Mouse (Mus musculus): ENCODE measurements around the gene Tnrc6b. TPM values are rescaled to one million over a fixed set of nuclear protein-coding genes. Genes with fewer than 3 reads are reported as not detected.
"Not testable (repeated sequence)": the region's sequence is repeated elsewhere in the genome, so short reads cannot be mapped to it uniquely, and the experiment has no call there.

The Tnrc6b gene
- total RNA-seq, 1 experiment from 2014 or later = 55.7 TPM

GRCm38 (mm10) chr15:80915850-80916249 is 204.7 kb downstream of the Tnrc6b start:
- DNase-seq = peak; percentile 37

GRCm38 (mm10) chr15:80916621-80917020 is 205.5 kb downstream of the Tnrc6b start:
- no peak for DNase-seq

- no peak for DNase-seq
Observed at GRCm38 (mm10) chr15:80920346-80920745, 209.2 kb downstream of the Tnrc6b start.

- no peak for DNase-seq
Observed at GRCm38 (mm10) chr15:80921781-80922180, 210.7 kb downstream of the Tnrc6b start.

GRCm38 (mm10) chr15:80924211-80924610 is 213.1 kb downstream of the Tnrc6b start:
- no peak for DNase-seq

- no peak for DNase-seq
Observed at GRCm38 (mm10) chr15:80928811-80929355, 217.8 kb downstream of the Tnrc6b start.

GRCm38 (mm10) chr15:80930048-80930571 is 219.0 kb downstream of the Tnrc6b start:
- no peak for DNase-seq

GRCm38 (mm10) chr15:80930676-80931320 is 219.7 kb downstream of the Tnrc6b start:
- DNase-seq = not testable (repeated sequence)

- no peak for DNase-seq
Observed at GRCm38 (mm10) chr15:80931345-80931960, 220.3 kb downstream of the Tnrc6b start.

- no peak for DNase-seq
Observed at GRCm38 (mm10) chr15:80934841-80935240, 223.7 kb downstream of the Tnrc6b start.

- no peak for DNase-seq
Observed at GRCm38 (mm10) chr15:80936686-80937085, 225.6 kb downstream of the Tnrc6b start.

GRCm38 (mm10) chr15:80938615-80939014 is 227.5 kb downstream of the Tnrc6b start:
- no peak for DNase-seq

- no peak for DNase-seq
Observed at GRCm38 (mm10) chr15:80939401-80939800, 228.3 kb downstream of the Tnrc6b start.

GRCm38 (mm10) chr15:80941468-80942040 is 230.4 kb downstream of the Tnrc6b start:
- DNase-seq = no peak

- peak; percentile 74 for DNase-seq
Observed at GRCm38 (mm10) chr15:80945851-80946250, 234.7 kb downstream of the Tnrc6b start.

GRCm38 (mm10) chr15:80948145-80949135 is 237.3 kb downstream of the Tnrc6b start, which contains the start of gene Adsl:
Adsl (plus strand) TSS chr15:80948490.
- peak; percentile 93 for DNase-seq

- no peak for DNase-seq
Observed at GRCm38 (mm10) chr15:80949431-80949830, 238.3 kb downstream of the Tnrc6b start.

GRCm38 (mm10) chr15:80950055-80950454 is 238.9 kb downstream of the Tnrc6b start:
- DNase-seq = no peak

GRCm38 (mm10) chr15:80953971-80954370 is 242.9 kb downstream of the Tnrc6b start:
- DNase-seq = no peak

GRCm38 (mm10) chr15:80954861-80955260 is 243.7 kb downstream of the Tnrc6b start:
- DNase-seq = no peak

GRCm38 (mm10) chr15:80955836-80956438 is 244.8 kb downstream of the Tnrc6b start:
- DNase-seq = no peak

Measured in adrenal gland, postnatal 14 days (tissue).